Mouse (Mus musculus): Measurements from ENCODE around the gene 1700092M07Rik. TPM values are rescaled to one million over a fixed set of nuclear protein-coding genes. Genes with fewer than 3 reads are reported as not detected.
"Not testable (repeated sequence)": the region's sequence is repeated elsewhere in the genome, so short reads cannot be mapped to it uniquely, and the experiment has no call there.

The 1700092M07Rik gene
- total and polyA plus RNA-seq, 3 experiments: 0.81 to 5.3 (median 4.5) TPM

GRCm38 (mm10) chr19:8714653-8715481, 25.7 kb upstream of the 1700092M07Rik start:
- H3K36me3 ChIP-seq (replicated peaks): peaks cover 36% of the 10 kb centered on the region
- no peaks in the 10 kb centered on the region for H3K9me3 ChIP-seq (replicated peaks)
- H3K27me3 ChIP-seq (ENCODE audit: insufficient read depth, low read length): no peaks in the 10 kb centered on the region
- peak overlapping the region; percentile 92; the same call in 1 of the 2 replicates for H3K4me3 ChIP-seq (ENCODE audit: low read depth, low read length)
- TF ChIP-seq TAL1 (conservative IDR thresholded peaks at IDR 0.05; ENCODE audit: low read depth, low read length) (peak; percentile 97), GATA2 (IDR thresholded peaks at IDR 0.05; ENCODE audit: borderline replicate concordance, low read depth, low read length) (no peak)
- ATAC-seq (ENCODE audit: extremely low read depth, insufficient number of reproducible peaks, low FRiP score, poor library complexity, severe bottlenecking) (peak; percentile 55), DNase-seq (ENCODE audit: low spot score) (peak; percentile 50)
- peaks cover 69% of the 10 kb centered on the region for H3K4me1 ChIP-seq (ENCODE audit: insufficient read depth, low read depth, low read length)

GRCm38 (mm10) chr19:8715868-8716766, 24.4 kb upstream of the 1700092M07Rik start:
- Histone ChIP-seq H3K9me3 (replicated peaks) (no peaks in the 10 kb centered on the region), H3K4me3 (ENCODE audit: low read depth, low read length) (no peak overlapping the region), H3K27me3 (ENCODE audit: insufficient read depth, low read length) (no peaks in the 10 kb centered on the region), H3K4me1 (ENCODE audit: insufficient read depth, low read depth, low read length) (peaks cover 68% of the 10 kb centered on the region), H3K36me3 (replicated peaks) (peaks cover 30% of the 10 kb centered on the region)
- DNase-seq (ENCODE audit: low spot score) (no peak), ATAC-seq (ENCODE audit: extremely low read depth, insufficient number of reproducible peaks, low FRiP score, poor library complexity, severe bottlenecking) (no peak)
- TF ChIP-seq TAL1 (conservative IDR thresholded peaks at IDR 0.05; ENCODE audit: low read depth, low read length): 0 out of 2 replicates have a peak, but pooled peaks have one; percentile 18
- TF ChIP-seq CTCF (IDR thresholded peaks at IDR 0.05; ENCODE audit: low read depth, low read length): no peak

GRCm38 (mm10) chr19:8716767-8717475, 23.6 kb upstream of the 1700092M07Rik start:
- H3K4me3 ChIP-seq (ENCODE audit: low read depth, low read length): no peak overlapping the region
- no peak for ATAC-seq (ENCODE audit: extremely low read depth, insufficient number of reproducible peaks, low FRiP score, poor library complexity, severe bottlenecking)
- TF ChIP-seq TAL1 (conservative IDR thresholded peaks at IDR 0.05; ENCODE audit: low read depth, low read length) (no peak), GATA1 (IDR thresholded peaks at IDR 0.05; ENCODE audit: borderline replicate concordance, low read length) (no peak), CTCF (IDR thresholded peaks at IDR 0.05; ENCODE audit: low read depth, low read length) (no peak), GATA2 (IDR thresholded peaks at IDR 0.05; ENCODE audit: borderline replicate concordance, low read depth, low read length) (no peak), POLR2AphosphoS5 (IDR thresholded peaks at IDR 0.05; ENCODE audit: insufficient replicate concordance, low read depth, low read length) (no peak)

GRCm38 (mm10) chr19:8718357-8718756, 22.2 kb upstream of the 1700092M07Rik start:
- Histone ChIP-seq H3K9me3 (replicated peaks) (no peaks in the 10 kb centered on the region), H3K36me3 (replicated peaks) (peaks cover 16% of the 10 kb centered on the region), H3K4me3 (ENCODE audit: low read depth, low read length) (no peak overlapping the region), H3K4me1 (ENCODE audit: insufficient read depth, low read depth, low read length) (peaks cover 74% of the 10 kb centered on the region), H3K27me3 (ENCODE audit: insufficient read depth, low read length) (no peaks in the 10 kb centered on the region)
- no peak for ATAC-seq (ENCODE audit: extremely low read depth, insufficient number of reproducible peaks, low FRiP score, poor library complexity, severe bottlenecking)
- TF ChIP-seq CTCF (IDR thresholded peaks at IDR 0.05; ENCODE audit: low read depth, low read length) (peak; percentile 77), POLR2AphosphoS5 (IDR thresholded peaks at IDR 0.05; ENCODE audit: insufficient replicate concordance, low read depth, low read length) (no peak)
- DNase-seq (ENCODE audit: low spot score): no peak

More at GRCm38 (mm10) chr19:8716767-8717475, 23.6 kb upstream of the 1700092M07Rik start:
- peaks cover 24% of the 10 kb centered on the region for H3K36me3 ChIP-seq (replicated peaks)
- no peaks in the 10 kb centered on the region for H3K9me3 ChIP-seq (replicated peaks)
- DNase-seq (ENCODE audit: low spot score): no peak
- peaks cover 71% of the 10 kb centered on the region for H3K4me1 ChIP-seq (ENCODE audit: insufficient read depth, low read depth, low read length)
- no peaks in the 10 kb centered on the region for H3K27me3 ChIP-seq (ENCODE audit: insufficient read depth, low read length)

GRCm38 (mm10) chr19:8719037-8719436, 21.5 kb upstream of the 1700092M07Rik start:
- H3K4me1 ChIP-seq (ENCODE audit: insufficient read depth, low read depth, low read length): peaks cover 71% of the 10 kb centered on the region
- not testable (repeated sequence) for H3K4me3 ChIP-seq (ENCODE audit: low read depth, low read length); H3K9me3 ChIP-seq (replicated peaks); ATAC-seq (ENCODE audit: extremely low read depth, insufficient number of reproducible peaks, low FRiP score, poor library complexity, severe bottlenecking); DNase-seq (ENCODE audit: low spot score); H3K27me3 ChIP-seq (ENCODE audit: insufficient read depth, low read length)
- H3K36me3 ChIP-seq (replicated peaks): peaks cover 22% of the 10 kb centered on the region

GRCm38 (mm10) chr19:8721378-8721777, 19.1 kb upstream of the 1700092M07Rik start:
- no peaks in the 10 kb centered on the region for H3K9me3 ChIP-seq (replicated peaks)
- no peak for TF ChIP-seq GATA1 (IDR thresholded peaks at IDR 0.05; ENCODE audit: borderline replicate concordance, low read length)
- no peak for TF ChIP-seq CTCF (IDR thresholded peaks at IDR 0.05; ENCODE audit: low read depth, low read length)
- TF ChIP-seq POLR2AphosphoS5 (IDR thresholded peaks at IDR 0.05; ENCODE audit: insufficient replicate concordance, low read depth, low read length): no peak
- no peak for TF ChIP-seq TAL1 (conservative IDR thresholded peaks at IDR 0.05; ENCODE audit: low read depth, low read length)
- TF ChIP-seq GATA2 (IDR thresholded peaks at IDR 0.05; ENCODE audit: borderline replicate concordance, low read depth, low read length): no peak
- peak overlapping the region; percentile 45; the same call in 1 of the 2 replicates for H3K4me3 ChIP-seq (ENCODE audit: low read depth, low read length)
- peaks cover 39% of the 10 kb centered on the region for H3K36me3 ChIP-seq (replicated peaks)
- ATAC-seq (ENCODE audit: extremely low read depth, insufficient number of reproducible peaks, low FRiP score, poor library complexity, severe bottlenecking): no peak
- no peak for DNase-seq (ENCODE audit: low spot score)
- no peaks in the 10 kb centered on the region for H3K27me3 ChIP-seq (ENCODE audit: insufficient read depth, low read length)
- H3K4me1 ChIP-seq (ENCODE audit: insufficient read depth, low read depth, low read length): peaks cover 54% of the 10 kb centered on the region

Measured in G1E (cell line).